Mouse (Mus musculus): ENCODE measurements around the gene Appl2.

Gene Appl2

GRCm38 (mm10) chr10:83631775-83632174 is 16.8 kb downstream of the Appl2 start:
- no peak for DNase-seq (ENCODE audit: low spot score)

GRCm38 (mm10) chr10:83630899-83631298 is 17.6 kb downstream of the Appl2 start:
- no peak for DNase-seq (ENCODE audit: low spot score)

- DNase-seq (ENCODE audit: low spot score), result no peak
Measured at GRCm38 (mm10) chr10:83629878-83630277, 18.7 kb downstream of the Appl2 start.

DNA sequence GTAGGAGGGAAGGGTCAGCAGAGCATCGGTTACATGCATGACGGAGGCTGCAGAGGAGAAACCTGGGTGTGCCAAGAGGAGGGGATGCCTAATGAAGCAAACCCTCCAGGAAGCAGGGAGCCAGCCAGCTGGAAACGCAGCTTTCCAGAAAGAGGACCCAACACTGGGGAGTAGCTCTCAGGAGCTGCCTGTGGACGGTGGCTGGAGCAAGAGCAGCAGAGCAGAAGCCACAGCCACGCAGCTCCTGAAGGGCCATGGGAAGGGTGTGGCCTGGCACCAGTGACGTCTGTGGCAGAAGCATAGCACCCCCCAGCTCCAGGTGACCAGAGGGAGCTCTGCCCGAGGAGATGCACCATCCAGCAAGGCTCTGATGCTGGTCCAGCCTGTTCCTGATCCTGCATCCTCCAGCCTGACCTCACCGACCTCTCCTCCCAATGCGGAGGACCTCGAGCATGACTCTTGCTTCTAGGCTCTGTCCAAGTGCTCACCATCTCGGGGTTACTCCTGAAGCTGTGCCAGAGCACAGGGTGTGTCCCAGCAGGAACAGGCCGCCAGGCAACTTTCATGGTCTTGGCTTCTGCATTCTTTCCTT is 19.3 kb downstream of the Appl2 start:
- DNase-seq (ENCODE audit: low spot score), result no peak

GRCm38 (mm10) chr10:83628241-83628640 is 20.3 kb downstream of the Appl2 start:
- DNase-seq (ENCODE audit: low spot score), result no peak

DNA sequence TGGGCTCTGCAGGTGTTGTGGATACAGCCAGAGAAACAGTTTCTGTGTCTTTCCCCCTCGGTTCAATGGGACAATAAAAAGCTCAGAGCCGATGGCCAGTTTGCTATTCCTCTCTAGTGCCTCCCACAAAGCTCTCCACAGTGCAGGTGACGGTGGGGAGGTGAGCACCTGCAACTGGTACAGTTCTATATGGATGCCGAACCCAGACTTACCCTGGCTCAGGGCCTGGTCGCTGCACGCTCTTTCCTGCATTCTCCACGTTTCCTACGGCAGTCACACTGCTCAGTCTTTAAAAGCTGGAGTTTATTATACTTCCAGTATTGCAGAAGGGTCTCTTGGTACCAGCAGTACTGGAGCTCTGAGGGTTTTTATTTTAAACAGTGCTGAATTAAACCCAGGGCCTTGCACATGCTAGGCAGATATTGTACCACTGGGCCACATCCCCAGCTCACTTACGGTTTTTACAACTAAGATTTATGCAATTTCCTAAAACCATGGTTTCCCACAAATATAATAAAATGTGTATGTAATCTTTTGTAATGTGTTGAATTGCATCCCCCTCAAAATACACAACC is 21.3 kb downstream of the Appl2 start:
- DNase-seq (ENCODE audit: low spot score), result no peak

GRCm38 (mm10) chr10:83624841-83625240 is 23.7 kb downstream of the Appl2 start:
- DNase-seq (ENCODE audit: low spot score), result no peak

DNA sequence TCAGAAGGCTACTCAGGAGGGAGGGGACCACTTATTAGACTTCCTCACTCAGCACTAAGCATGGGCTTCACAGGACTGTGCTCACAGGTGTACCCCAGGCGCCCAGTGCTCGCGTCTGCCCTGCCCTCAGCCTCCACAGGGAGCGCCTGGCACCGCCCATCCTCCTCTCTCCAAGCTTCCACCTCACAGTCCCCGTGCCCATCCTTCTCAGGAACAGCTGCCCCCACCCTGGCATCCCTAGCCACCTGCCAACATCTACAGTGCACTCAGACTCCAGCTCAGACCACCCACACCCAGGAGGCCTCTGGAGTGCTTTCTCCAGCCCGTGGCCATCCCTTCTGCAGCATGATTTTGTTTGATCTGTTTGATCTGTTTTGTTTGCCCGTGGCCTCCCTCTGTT is 24.5 kb downstream of the Appl2 start:
- DNase-seq (ENCODE audit: low spot score), result no peak

- DNase-seq (ENCODE audit: low spot score), result no peak
Measured at GRCm38 (mm10) chr10:83620350-83621055, 28.0 kb downstream of the Appl2 start.

DNA sequence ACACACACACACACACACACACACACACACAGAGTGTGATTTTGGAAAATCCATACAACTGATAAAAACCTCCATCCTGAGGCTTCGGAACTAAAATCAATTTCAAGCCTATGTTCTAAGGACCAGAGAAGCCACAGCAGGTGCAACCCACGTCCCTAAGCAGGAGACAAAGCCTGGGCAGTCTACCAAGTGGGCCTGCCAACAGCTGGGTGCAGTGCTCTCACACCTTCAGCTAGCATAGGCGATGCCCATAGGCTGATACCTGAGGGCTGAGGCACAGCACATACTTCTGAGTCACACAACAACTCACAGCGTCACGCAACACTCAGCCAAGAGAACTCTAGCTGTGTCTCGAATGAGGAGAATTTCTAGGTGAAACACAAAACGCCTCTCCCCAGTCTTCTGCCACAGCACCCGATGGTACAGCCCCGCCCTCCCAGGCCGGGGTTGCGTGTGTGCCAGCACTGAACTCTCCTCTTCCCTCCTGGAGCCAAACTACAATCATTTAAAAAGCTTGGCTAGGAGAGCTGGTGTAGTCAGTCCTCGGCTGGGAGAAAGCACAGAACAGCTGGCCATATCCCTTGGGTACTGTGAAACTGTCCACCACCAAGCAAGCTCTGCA is 29.6 kb downstream of the Appl2 start:
- no peak for DNase-seq (ENCODE audit: low spot score)

DNA sequence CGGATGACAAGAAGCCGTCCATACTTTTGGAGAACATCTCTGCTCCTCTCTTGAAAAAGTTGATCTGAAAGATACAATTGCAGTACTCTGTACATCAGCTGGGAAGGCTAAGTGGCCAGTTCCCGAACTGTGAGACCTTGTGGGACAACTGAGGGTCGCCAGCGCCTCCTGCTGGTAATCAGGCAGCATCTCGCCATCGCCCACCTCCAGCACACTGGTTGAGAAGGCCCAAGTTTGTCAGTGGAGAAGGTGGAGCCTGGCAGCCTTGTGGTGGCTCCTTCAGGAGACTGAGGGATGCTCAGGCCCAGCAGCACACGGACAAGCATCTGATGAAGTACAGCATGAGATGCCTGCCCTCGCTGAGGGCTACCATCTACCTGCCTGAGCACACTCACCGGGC is 31.2 kb downstream of the Appl2 start:
- no peak for DNase-seq (ENCODE audit: low spot score)

- no peak for DNase-seq (ENCODE audit: low spot score)
Measured at GRCm38 (mm10) chr10:83612648-83613215, 35.8 kb downstream of the Appl2 start.

GRCm38 (mm10) chr10:83611863-83612262 is 36.7 kb downstream of the Appl2 start:
- DNase-seq (ENCODE audit: low spot score), result no peak

DNA sequence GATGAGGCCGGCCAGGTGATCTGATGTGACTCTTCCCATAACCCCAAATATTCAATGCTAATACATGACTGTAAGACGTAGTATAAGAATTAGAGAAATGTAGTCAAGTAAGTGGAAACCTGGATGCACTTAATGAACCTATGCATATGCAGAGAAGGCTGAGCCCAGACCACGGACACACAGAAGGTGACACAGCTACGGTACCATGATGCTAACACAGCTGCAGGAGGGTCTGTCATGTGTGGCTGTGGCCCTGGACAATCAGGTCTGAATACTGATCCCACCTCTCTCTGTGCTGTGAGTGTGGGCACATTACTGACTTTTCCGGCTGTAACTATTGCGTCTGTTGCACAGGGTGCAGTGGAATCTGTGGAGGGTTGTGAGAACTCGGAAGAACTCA is 38.0 kb downstream of the Appl2 start:
- DNase-seq (ENCODE audit: low spot score), result no peak

DNA sequence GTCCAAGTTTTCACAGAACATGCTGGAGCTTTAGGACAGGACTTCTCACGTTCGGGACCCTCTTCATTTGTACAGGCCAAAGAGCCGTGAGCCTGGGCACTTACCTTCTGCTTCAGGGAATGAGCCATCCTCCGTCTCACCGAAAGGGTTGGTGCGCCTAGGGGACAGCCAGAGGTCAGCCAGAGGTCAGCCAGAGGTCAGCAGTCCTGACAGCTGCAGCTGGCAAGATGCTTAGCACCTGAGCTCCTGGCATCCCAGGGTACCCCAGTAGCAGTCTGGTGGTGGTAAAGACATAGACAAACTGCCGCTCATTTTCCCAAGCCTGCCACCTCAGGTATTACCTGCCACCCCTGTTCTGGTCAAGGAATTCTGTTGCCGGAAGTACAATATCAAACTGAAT is 39.9 kb downstream of the Appl2 start:
- no peak for DNase-seq (ENCODE audit: low spot score)

- no peak for DNase-seq (ENCODE audit: low spot score)
Measured at GRCm38 (mm10) chr10:83607111-83607510, 41.4 kb downstream of the Appl2 start.

DNA sequence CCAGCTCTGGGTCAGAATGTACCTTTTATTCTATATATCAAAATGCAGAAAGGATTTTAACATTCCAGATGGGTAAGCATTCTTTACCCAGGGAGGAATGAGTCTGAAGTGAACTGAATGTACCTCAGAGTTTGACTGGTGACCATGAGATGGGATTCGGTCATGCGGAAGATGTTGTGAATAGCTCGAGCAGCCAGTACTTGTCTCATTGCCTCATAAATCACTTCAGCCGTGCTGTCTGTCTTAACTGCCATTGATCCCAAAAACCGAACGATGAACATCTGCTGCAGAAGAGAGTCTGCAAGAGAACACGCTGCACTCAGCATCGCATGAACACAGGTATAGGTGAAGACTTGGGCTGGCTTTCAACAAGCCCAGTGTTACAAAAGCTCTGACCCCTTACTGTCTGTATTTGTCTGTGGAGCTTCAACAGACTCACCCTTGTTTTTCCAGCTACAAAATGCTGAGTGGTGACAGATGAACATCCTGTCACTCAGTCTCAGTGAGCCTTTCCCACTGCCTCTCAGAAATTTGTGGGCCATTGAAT is 42.8 kb downstream of the Appl2 start:
- no peak for DNase-seq (ENCODE audit: low spot score)

DNA sequence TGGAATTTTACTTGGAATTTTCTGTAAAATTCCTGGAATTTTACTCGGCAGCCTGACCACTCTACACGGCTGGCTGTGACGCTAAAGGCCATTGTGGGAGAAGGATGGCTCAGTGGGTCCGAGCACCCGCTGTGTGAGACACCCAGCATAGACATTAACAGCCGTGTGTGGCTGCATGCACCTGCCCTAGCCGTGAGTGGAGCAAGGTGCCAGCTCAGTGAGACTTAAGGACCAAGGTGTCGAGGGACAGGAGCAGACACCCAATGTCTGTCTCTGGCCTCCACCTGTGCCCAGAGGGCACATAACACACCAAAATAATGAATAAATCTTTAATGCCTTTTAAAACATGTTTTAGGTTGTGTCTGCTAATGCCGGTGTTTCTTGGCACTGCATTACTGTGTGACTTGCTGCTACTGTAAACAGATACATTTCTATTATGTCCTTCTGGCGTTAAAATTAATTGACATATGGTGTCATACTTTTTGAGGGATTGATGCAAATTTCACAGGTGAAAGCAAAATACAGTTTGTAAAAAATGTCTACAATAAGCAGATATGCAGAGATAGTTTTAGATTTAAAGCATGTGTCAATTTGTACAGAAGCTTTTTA is 44.5 kb downstream of the Appl2 start:
- no peak for DNase-seq (ENCODE audit: low spot score)

GRCm38 (mm10) chr10:83600650-83601049 is 47.9 kb downstream of the Appl2 start:
- DNase-seq (ENCODE audit: low spot score), result no peak

GRCm38 (mm10) chr10:83594526-83594925 is 54.0 kb downstream of the Appl2 start:
- no peak for DNase-seq (ENCODE audit: low spot score)

DNA sequence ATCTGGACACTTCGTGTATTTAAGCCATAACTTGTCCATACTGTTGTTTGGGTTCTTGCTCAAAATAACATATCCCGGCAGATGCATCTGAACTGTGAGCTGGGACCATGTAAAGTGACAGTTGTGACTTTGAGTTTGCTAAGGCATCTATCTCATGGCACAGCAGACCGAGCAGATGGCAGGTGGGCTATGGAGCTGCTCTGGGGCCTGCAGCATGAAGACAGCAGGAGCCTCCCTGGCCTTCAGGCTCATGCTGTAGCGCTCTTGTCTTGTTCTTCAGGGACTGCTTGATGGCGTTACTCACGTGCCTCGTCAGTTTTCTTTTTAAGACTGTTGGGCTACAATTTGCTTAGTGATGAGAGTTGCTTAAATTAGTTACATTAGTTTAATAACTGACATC is 55.9 kb downstream of the Appl2 start:
- no peak for DNase-seq (ENCODE audit: low spot score)

DNA sequence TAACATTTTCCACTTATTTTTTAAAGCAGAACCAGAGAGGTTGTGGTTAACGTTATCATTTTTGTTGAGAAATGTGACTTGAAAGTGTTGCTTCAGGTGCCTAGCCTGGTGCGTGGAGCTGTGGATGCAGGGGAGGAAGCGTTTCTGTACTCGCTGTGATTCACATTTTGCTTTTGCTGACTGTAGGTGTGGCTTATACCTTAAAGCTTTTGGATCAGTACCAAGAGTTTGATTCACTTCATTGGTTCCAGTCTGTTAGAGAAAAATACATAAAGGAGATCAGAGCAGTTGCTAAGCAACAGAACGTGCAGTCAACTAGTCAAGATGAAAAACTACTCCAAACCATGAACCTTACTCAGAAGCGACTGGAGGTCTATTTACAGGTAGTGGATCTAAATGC is 57.7 kb downstream of the Appl2 start:
- DNase-seq (ENCODE audit: low spot score), result no peak
